Comparison of ENCODE assay signal across 10 mouse cellular contexts in the genomic region with DNA sequence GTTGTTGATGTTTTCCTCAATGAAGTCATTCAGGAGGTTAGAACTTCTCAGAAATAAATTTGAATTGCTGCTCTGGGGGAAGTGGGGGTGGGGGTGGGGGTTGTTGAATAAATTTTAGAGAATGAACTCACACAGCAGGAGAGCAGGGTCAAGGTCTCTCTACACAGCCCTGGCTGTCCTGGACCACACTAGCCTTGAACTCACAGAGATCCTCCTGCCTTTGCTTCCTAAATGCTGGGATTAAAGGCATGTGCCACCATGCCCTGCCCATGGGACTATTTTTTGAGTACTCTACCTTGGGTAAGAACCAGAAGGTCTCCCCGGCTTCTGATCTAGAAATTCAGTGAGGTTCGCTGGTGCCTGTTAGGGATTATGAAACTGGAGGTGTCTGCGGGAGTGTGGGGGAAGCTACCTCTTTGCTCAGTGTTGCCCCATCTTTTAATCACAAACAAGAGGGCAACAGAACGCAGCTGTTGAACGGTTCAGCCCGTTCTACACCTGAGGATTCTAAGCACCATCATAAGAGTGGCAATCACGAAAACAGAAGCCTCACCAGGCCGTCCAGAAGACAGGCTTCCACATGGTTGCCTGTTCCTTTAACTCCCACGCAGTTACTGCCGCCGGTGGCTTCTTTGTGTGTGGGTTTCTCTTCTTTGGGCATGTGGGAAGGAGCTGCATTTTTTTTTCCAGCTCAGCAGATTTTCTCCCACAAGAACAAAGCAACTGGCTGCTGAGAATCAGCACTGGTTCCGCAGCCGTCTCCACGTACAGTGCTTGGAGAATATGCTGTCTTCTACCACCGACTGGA. TPM values are rescaled to one million over a fixed set of nuclear protein-coding genes. Genes with fewer than 3 reads are reported as not detected.
A peak's percentile ranks its signal among the peaks of the same experiment; 100 is the strongest.
DNase-seq lines count a peak whose midpoint lies in the region.
"Had no signal": no experiment of that assay in that cellular context is flagged by ENCODE, and none has a peak within 500 bp of the region (broad histone marks: within the 10 kb centered on the region; RNA-seq: fewer than 3 reads in every experiment).

No protein-coding gene starts in this region.

- intact Hi-C loops in heart, postnatal 14 days (cut with DNase I): no loop called here

- DNase-seq in heart, adult 11 months: peak; percentile 63
- DNase-seq in heart, postnatal 14 days: no peak
- peak; percentile 40 for DNase-seq in retina, embryonic 14.5 days (ENCODE audit: low spot score)
- DNase-seq in retina, postnatal 1 day: no peak
- DNase-seq in left cerebral cortex, adult 8-10 months (ENCODE audit: low spot score in 2 of 2): peak; percentile 23 to 80
- peak; percentile 11 for DNase-seq in right cerebral cortex, postnatal 4 days
- DNase-seq in adrenal gland, postnatal 14 days: no peak
- DNase-seq in thymus, postnatal 25 days: no peak
- DNase-seq: gastrocnemius, postnatal 10 days; lung, adult 18-20 months had no signal

RNA-seq across cellular contexts. Expression of a gene that starts 25.5 kb away (rescaled TPM):
- total RNA-seq in heart, postnatal 14 days (2021): not detected
- total RNA-seq in left cerebral cortex, adult 8-10 months (2022): 1 to 10 TPM; 1.1 to 1.7 (median 1.3) TPM
- total RNA-seq in adrenal gland, postnatal 14 days (2021): 0.34 and 0.78 TPM in 2 replicates

RNA-seq across cellular contexts. Expression of a gene that starts 41.1 kb away (rescaled TPM):
- 10 to 100 TPM; 50.6 to 51.5 TPM for total RNA-seq in heart, postnatal 14 days (2021)
- 100 to 1,000 TPM; 247 to 305 (median 289) TPM for total RNA-seq in left cerebral cortex, adult 8-10 months (2022)
- 221 and 312 TPM in 2 replicates for total RNA-seq in adrenal gland, postnatal 14 days (2021)

Comparison
In these comparisons a context has a peak if more than half of its experiments do, and no peak if none do; other contexts are left out.
1. DNase-seq: peak in heart, adult 11 months (single experiment), retina, embryonic 14.5 days (single experiment), left cerebral cortex, adult 8-10 months (2 of 2) and right cerebral cortex, postnatal 4 days (single experiment); none in heart, postnatal 14 days (0 of 2), retina, postnatal 1 day (single experiment), adrenal gland, postnatal 14 days (single experiment) and thymus, postnatal 25 days (single experiment).